Mouse (Mus musculus): ENCODE measurements around the gene Clybl. TPM values are rescaled to one million over a fixed set of nuclear protein-coding genes. Genes with fewer than 3 reads are reported as not detected.

Clybl gene
- total RNA-seq, 2 experiments from 2014 or later = 61.4 to 66.2 TPM

GRCm38 (mm10) chr14:122385758-122386157 is 204.3 kb downstream of the Clybl start:
- DNase-seq = no peak

- no peak for DNase-seq
Observed at GRCm38 (mm10) chr14:122386281-122387130, 205.0 kb downstream of the Clybl start.

GRCm38 (mm10) chr14:122387781-122388180 is 206.3 kb downstream of the Clybl start:
- DNase-seq = no peak

GRCm38 (mm10) chr14:122388431-122389031 is 207.0 kb downstream of the Clybl start:
- no peak for DNase-seq

- no peak for DNase-seq
Observed at GRCm38 (mm10) chr14:122389684-122390370, 208.3 kb downstream of the Clybl start.

- no peak for DNase-seq
Observed at GRCm38 (mm10) chr14:122390935-122391334, 209.4 kb downstream of the Clybl start.

GRCm38 (mm10) chr14:122393119-122393518 is 211.6 kb downstream of the Clybl start:
- DNase-seq = no peak

GRCm38 (mm10) chr14:122398676-122399075 is 217.2 kb downstream of the Clybl start:
- no peak for DNase-seq

- no peak for DNase-seq
Observed at GRCm38 (mm10) chr14:122399906-122400305, 218.4 kb downstream of the Clybl start.

GRCm38 (mm10) chr14:122401886-122402285 is 220.4 kb downstream of the Clybl start:
- no peak for DNase-seq

GRCm38 (mm10) chr14:122402716-122403258 is 221.3 kb downstream of the Clybl start:
- no peak for DNase-seq

- DNase-seq = no peak
Observed at GRCm38 (mm10) chr14:122403422-122403940, 222.0 kb downstream of the Clybl start.

- DNase-seq = no peak
Observed at GRCm38 (mm10) chr14:122404596-122405154, 223.2 kb downstream of the Clybl start.

GRCm38 (mm10) chr14:122405236-122405635 is 223.7 kb downstream of the Clybl start:
- no peak for DNase-seq

- DNase-seq = no peak
Observed at GRCm38 (mm10) chr14:122405897-122406540, 224.5 kb downstream of the Clybl start.

GRCm38 (mm10) chr14:122406541-122407219 is 225.2 kb downstream of the Clybl start:
- DNase-seq = peak; percentile 10

GRCm38 (mm10) chr14:122412841-122413541 is 231.5 kb downstream of the Clybl start:
- DNase-seq = no peak

GRCm38 (mm10) chr14:122413542-122413928 is 232.0 kb downstream of the Clybl start:
- no peak for DNase-seq

- no peak for DNase-seq
Observed at GRCm38 (mm10) chr14:122414786-122415185, 233.3 kb downstream of the Clybl start.

GRCm38 (mm10) chr14:122416166-122416771 is 234.8 kb downstream of the Clybl start:
- no peak for DNase-seq
